Mouse (Mus musculus): ENCODE measurements around the gene Trim5. TPM values are rescaled to one million over a fixed set of nuclear protein-coding genes. Genes with fewer than 3 reads are reported as not detected.
"Not testable (repeated sequence)": the region's sequence is repeated elsewhere in the genome, so short reads cannot be mapped to it uniquely, and the experiment has no call there.

Gene Trim5
- 0.05 and 0.16 TPM in 2 replicates for polyA plus RNA-seq (2016; fragmentation: Nextera tagmentation; extraction: Ambion mirVana)

- H3K27ac ChIP-seq; H3K9me3 ChIP-seq; H3K27me3 ChIP-seq (ENCODE audit: poor library complexity, severe bottlenecking); H3K36me3 ChIP-seq (replicated peaks); DNase-seq (ENCODE audit: extremely low spot score, low spot score); H3K4me3 ChIP-seq; H3K4me1 ChIP-seq: not testable (repeated sequence)
- WGBS: 53% methylated on average over 14 of the region's 14 CpGs
Observed at GRCm38 (mm10) chr7:104287576-104288443, at the start of gene Trim5. TSS of gene Trim5 (minus strand) at chr7:104288094.

GRCm38 (mm10) chr7:104335547-104335946 is 47.7 kb upstream of the Trim5 start:
- not testable (repeated sequence) for H3K36me3 ChIP-seq (replicated peaks); DNase-seq (ENCODE audit: extremely low spot score, low spot score); H3K27ac ChIP-seq; H3K9me3 ChIP-seq; H3K4me1 ChIP-seq; H3K4me3 ChIP-seq; H3K27me3 ChIP-seq (ENCODE audit: poor library complexity, severe bottlenecking)
- 90% methylated on average over 3 of the region's 3 CpGs for WGBS

- H3K27me3 ChIP-seq (ENCODE audit: poor library complexity, severe bottlenecking); H3K4me1 ChIP-seq; H3K27ac ChIP-seq; DNase-seq (ENCODE audit: extremely low spot score, low spot score); H3K9me3 ChIP-seq; H3K36me3 ChIP-seq (replicated peaks); H3K4me3 ChIP-seq: not testable (repeated sequence)
- WGBS: 95% methylated on average over 2 of the region's 2 CpGs
Observed at GRCm38 (mm10) chr7:104329171-104329570, 41.3 kb upstream of the Trim5 start, which contains the start of gene Trim34b. TSS of gene Trim34b (plus strand) at chr7:104329471.

GRCm38 (mm10) chr7:104322028-104322427 is 34.1 kb upstream of the Trim5 start:
- Histone ChIP-seq H3K27ac (no peak overlapping the region), H3K4me1 (no peaks in the 10 kb centered on the region), H3K9me3 (no peaks in the 10 kb centered on the region), H3K27me3 (ENCODE audit: poor library complexity, severe bottlenecking) (no peaks in the 10 kb centered on the region), H3K4me3 (no peak overlapping the region), H3K36me3 (replicated peaks) (no peaks in the 10 kb centered on the region)
- WGBS: 90% methylated on average over 9 of the region's 9 CpGs
- no peak for DNase-seq (ENCODE audit: extremely low spot score, low spot score)

GRCm38 (mm10) chr7:104315369-104316080 is 27.6 kb upstream of the Trim5 start, which contains the start of gene Trim12a:
TSS of gene Trim12a (minus strand) at chr7:104315466.
- not testable (repeated sequence) for DNase-seq (ENCODE audit: extremely low spot score, low spot score); H3K9me3 ChIP-seq; H3K4me1 ChIP-seq; H3K27me3 ChIP-seq (ENCODE audit: poor library complexity, severe bottlenecking); H3K27ac ChIP-seq; H3K36me3 ChIP-seq (replicated peaks)
- 30% methylated on average over 4 of the region's 4 CpGs for WGBS
- peak within 1 kb of the TSS; percentile 36 for H3K4me3 ChIP-seq

- DNase-seq (ENCODE audit: extremely low spot score, low spot score): peak; percentile 15
Observed at GRCm38 (mm10) chr7:104314796-104315353, 27.0 kb upstream of the Trim5 start.

GRCm38 (mm10) chr7:104291638-104292400 is 3.9 kb upstream of the Trim5 start:
- Histone ChIP-seq H3K27ac (no peak overlapping the region), H3K36me3 (replicated peaks) (no peaks in the 10 kb centered on the region), H3K27me3 (ENCODE audit: poor library complexity, severe bottlenecking) (no peaks in the 10 kb centered on the region), H3K4me3 (no peak overlapping the region), H3K4me1 (no peaks in the 10 kb centered on the region), H3K9me3 (no peaks in the 10 kb centered on the region)
- 89% methylated on average over 5 of the region's 5 CpGs for WGBS
- DNase-seq (ENCODE audit: extremely low spot score, low spot score): no peak

More at GRCm38 (mm10) chr7:104314796-104315353, 27.0 kb upstream of the Trim5 start:
- Histone ChIP-seq H3K27me3 (ENCODE audit: poor library complexity, severe bottlenecking) (no peaks in the 10 kb centered on the region), H3K27ac (no peak overlapping the region), H3K36me3 (replicated peaks) (no peaks in the 10 kb centered on the region), H3K9me3 (no peaks in the 10 kb centered on the region), H3K4me3 (peak overlapping the region; percentile 36), H3K4me1 (no peaks in the 10 kb centered on the region)
- 16% methylated on average over 15 of the region's 15 CpGs for WGBS

- 90% methylated on average over 1 of the region's 1 CpGs for WGBS
- Histone ChIP-seq H3K4me3 (no peak overlapping the region), H3K27me3 (ENCODE audit: poor library complexity, severe bottlenecking) (no peaks in the 10 kb centered on the region), H3K27ac (no peak overlapping the region), H3K36me3 (replicated peaks) (no peaks in the 10 kb centered on the region), H3K9me3 (no peaks in the 10 kb centered on the region), H3K4me1 (no peaks in the 10 kb centered on the region)
- no peak for DNase-seq (ENCODE audit: extremely low spot score, low spot score)
Observed at GRCm38 (mm10) chr7:104290641-104291040, 2.7 kb upstream of the Trim5 start.

GRCm38 (mm10) chr7:104279361-104279760 is 8.5 kb downstream of the Trim5 start:
- 85% methylated on average over 3 of the region's 3 CpGs for WGBS
- not testable (repeated sequence) for DNase-seq (ENCODE audit: extremely low spot score, low spot score)

GRCm38 (mm10) chr7:104265335-104265734 is 22.6 kb downstream of the Trim5 start:
- not testable (repeated sequence) for H3K4me3 ChIP-seq; H3K27me3 ChIP-seq (ENCODE audit: poor library complexity, severe bottlenecking); DNase-seq (ENCODE audit: extremely low spot score, low spot score); H3K27ac ChIP-seq; H3K36me3 ChIP-seq (replicated peaks); H3K4me1 ChIP-seq; H3K9me3 ChIP-seq
- 94% methylated on average over 5 of the region's 5 CpGs for WGBS

More at GRCm38 (mm10) chr7:104279361-104279760, 8.5 kb downstream of the Trim5 start:
- not testable (repeated sequence) for H3K4me3 ChIP-seq; H3K36me3 ChIP-seq (replicated peaks); H3K27ac ChIP-seq; H3K27me3 ChIP-seq (ENCODE audit: poor library complexity, severe bottlenecking); H3K9me3 ChIP-seq; H3K4me1 ChIP-seq

- not testable (repeated sequence) for H3K9me3 ChIP-seq; H3K27me3 ChIP-seq (ENCODE audit: poor library complexity, severe bottlenecking); H3K4me1 ChIP-seq; H3K4me3 ChIP-seq; H3K36me3 ChIP-seq (replicated peaks); DNase-seq (ENCODE audit: extremely low spot score, low spot score); H3K27ac ChIP-seq
- WGBS: 93% methylated on average over 4 of the region's 4 CpGs
Observed at GRCm38 (mm10) chr7:104260380-104260779, 27.5 kb downstream of the Trim5 start.

Data from forebrain, embryonic 10.5 days (tissue).